Mouse (Mus musculus): Measurements from ENCODE around the gene Eif2ak3.
"Not testable (repeated sequence)": the region's sequence is repeated elsewhere in the genome, so short reads cannot be mapped to it uniquely, and the experiment has no call there.

Gene Eif2ak3

DNA sequence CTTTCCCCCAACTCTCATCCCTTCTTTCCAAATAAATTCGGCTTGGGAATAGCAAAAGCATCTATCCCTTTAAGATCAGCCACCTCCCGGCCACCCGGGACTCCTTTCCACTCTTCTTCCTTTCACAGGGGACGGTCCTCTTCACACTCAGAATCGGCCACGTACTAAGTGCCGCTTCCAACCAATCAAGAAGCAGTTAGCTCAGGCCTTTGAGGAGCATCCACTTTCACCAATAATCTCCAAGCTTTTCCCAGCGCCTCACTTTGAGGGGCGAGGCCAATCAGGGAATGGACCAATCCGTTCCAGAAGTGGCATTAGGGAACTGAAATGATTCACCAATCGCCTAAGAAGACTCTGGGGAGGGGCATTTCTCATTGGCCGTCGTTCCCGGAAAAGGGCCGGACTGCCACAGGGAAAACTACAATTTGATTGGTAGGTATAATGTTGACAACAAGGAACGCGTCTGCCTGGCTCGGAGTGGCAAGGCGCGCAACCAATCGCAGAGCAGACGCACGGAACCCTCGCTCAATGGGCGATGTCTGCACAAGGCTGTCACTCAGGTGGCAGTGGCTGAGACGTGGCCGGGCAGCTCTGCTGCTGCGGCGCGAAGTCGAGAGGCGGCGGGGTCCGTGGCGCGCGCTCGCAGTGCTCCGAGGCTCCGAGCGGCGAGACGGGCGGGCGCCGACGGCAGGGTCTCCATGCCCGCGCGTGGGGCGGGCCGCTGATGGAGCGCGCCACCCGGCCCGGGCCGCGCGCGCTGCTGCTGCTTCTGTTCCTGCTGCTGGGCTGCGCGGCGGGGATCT lies at the start of gene Eif2ak3:
Eif2ak3 (plus strand) TSS at position 514 of the 803 bp plus-strand sequence.
- DNase-seq: peak; percentile 100

DNA sequence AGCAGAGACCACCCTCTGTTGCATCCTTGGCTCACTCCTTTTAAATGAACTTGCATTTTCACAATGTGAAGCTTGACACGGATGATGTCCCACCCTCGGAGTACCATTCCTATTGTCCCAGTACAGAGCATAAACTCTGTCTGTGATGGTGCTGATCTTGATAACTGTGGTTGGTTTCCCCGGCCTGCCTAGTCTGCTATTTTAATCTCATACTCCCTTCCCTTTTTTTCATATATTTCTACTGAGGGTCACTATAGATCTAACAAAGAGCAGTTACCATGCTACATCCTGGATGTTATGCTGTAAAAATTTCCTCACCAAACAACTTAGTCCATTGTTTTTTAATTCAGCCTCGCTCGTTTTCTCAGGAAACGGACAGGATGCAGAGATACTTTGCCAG lies 47.4 kb upstream of the Eif2ak3 start:
- DNase-seq: no peak

- peak; percentile 61 for DNase-seq
Observed at GRCm38 (mm10) chr6:70797581-70798251, 46.6 kb upstream of the Eif2ak3 start.

- DNase-seq: peak; percentile 70
Observed at GRCm38 (mm10) chr6:70804632-70805031, 39.7 kb upstream of the Eif2ak3 start.

DNA sequence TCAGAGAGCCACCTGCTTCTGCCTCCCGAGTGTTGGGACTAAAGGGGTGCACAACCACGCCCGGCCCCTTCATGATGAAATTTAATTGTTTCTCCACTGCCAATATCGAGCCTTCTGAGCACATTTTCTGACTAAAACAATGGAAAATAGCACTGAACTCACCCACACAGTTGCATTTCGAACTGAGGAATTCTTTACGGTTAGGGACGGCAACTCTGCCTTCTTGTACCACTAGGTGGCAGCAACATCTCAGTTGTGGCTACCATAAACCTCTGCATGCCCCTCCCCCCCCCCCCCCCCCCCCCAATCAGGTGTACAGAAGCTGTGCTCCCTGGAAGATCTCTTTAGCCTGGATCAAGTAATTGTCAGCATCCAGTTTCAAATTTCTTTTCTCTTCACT lies 39.0 kb upstream of the Eif2ak3 start:
- peak; percentile 84 for DNase-seq

GRCm38 (mm10) chr6:70805820-70806513 lies 38.3 kb upstream of the Eif2ak3 start:
- peak; percentile 79 for DNase-seq

GRCm38 (mm10) chr6:70806514-70806912 lies 37.8 kb upstream of the Eif2ak3 start:
- no peak for DNase-seq

GRCm38 (mm10) chr6:70810524-70810923 lies 33.8 kb upstream of the Eif2ak3 start:
- no peak for DNase-seq

DNA sequence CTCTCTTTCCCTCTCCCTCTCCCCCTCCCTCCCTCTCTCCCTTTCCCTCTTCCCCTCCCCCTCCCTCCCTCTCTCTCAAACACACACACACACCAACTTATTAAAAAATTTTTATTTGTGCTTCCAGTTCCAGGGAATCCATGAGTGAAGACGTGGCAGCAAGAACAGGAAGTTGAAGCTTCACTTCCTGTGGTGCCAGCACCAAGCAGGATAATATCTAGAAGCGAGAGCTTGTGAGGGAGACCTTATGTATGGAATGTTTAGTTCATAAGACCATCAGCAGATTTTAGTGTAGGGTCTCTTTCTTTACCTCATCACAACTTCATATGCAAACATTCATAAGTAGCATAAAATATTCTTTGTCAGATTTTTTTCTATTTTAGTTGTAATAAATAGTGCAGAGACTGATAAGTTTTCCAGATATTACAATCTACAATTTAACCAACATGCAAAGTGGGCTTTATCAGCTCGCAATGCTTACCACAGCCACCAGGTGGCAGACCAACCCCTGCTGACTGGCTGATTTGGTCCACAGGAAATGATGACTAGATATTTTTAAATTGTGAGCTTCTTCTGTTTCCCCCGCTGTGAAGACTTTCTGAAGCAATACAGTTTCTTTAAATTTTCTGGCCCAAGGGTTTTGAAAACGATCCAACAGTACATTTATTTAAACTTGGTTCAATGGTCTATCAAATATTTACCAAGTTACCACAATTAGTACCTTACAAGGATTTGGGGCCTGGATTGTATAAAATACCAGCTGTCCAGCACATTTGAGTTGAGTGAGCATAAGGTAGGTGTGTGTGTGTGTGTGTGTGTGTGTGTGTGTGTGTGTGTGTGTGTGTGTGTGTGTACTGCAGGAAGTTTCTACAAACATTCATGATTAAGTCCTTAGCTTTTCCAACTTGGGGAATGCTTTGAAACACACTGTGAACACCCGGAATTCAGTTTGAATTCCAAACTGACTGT lies 32.5 kb upstream of the Eif2ak3 start:
- peak; percentile 85 for DNase-seq

GRCm38 (mm10) chr6:70812526-70812895 lies 31.8 kb upstream of the Eif2ak3 start:
- no peak for DNase-seq

DNA sequence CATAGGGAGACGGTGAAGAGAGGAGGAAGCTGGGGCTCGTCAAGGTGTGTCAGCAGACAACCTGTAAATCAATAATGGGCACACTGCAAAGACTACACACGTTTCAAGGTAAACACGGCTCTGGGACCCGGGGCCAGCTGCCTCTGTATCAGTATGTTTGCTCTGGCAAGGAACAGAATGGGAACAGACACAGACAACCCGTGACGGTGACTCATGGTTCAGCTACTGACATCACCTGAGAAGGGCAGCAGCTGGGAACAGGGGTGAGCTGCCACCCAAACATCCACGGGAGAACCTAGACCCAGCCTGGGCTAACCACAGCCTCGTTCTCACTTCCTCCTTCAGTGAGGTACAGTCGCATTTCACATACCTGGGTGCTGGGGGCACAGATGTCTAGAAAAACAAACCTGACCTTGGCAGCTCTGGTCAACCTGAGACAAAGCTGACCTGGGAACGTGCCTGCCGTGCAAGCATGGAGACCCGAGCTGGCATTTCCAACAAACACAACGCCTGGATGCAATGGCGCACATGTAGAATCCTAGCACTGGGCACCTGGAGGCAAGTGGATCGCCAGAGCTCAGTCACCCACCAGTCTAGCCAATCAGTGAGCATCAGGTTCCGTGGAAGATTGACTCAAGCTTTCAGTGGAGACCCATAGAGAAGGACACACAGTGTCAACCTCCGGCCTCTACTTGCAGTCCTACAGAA lies 30.2 kb upstream of the Eif2ak3 start:
- DNase-seq: no peak

DNA sequence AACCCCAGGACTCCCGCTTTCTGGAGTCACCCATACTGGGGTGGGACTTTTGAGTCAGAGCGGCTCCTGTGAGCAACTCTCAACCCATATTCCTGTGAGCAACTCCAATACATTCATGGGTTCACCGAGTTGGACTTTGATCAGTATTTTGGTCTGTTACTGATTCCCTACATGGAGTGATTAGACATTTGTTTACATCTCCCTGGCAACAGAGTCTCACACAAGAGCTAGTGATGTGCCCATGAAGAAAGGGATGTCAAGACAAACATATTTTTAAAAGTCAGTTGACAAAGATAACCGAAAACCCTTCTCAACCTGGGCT lies 29.7 kb upstream of the Eif2ak3 start:
- DNase-seq: no peak

DNA sequence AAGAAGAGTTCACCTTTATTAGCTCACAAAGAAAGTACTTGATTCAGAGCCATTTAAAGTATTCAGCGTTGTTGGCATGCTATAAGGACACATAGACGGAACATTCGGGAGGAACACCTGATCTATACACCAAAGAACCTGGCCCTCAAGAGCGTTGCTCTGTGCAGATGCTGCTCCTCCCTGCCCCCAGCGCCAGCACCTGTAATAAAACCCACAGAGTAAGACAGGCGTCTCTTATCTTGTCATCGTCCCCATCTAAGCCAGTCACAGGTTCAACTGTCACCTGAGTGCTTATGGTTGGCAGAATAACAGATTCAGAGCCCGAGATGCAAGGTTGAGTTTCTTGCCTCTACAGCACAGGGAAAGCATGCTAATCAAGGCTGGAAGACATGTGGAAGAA lies 28.8 kb upstream of the Eif2ak3 start:
- no peak for DNase-seq

- DNase-seq: no peak
Observed at GRCm38 (mm10) chr6:70821566-70821965, 22.7 kb upstream of the Eif2ak3 start.

DNA sequence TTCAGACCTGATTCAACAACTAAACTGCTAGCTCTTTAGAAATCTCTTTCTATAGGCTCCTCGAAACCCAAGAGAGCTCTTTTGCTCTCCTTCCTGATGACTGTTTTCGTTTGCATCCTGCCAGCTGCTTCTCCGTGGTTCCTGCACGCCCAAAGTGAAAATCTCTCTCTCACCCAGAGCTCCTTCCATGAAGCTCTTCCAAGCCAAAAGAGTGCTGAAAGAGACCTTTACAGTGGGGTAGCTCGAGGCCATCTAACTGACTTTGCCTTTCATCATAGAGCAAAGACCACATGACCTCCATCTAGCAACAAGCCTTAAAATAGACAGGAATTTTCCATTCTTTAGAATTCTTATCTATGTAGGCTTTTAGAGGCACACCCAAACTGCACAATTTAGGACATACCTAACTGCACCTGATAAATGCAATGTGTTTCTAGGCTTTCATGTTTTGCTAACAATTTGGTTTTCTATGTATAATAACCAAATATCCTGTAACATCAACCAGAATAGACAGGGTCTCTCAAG lies 21.9 kb upstream of the Eif2ak3 start:
- DNase-seq: no peak

- DNase-seq: not testable (repeated sequence)
Observed at GRCm38 (mm10) chr6:70823277-70823676, 21.0 kb upstream of the Eif2ak3 start.

DNA sequence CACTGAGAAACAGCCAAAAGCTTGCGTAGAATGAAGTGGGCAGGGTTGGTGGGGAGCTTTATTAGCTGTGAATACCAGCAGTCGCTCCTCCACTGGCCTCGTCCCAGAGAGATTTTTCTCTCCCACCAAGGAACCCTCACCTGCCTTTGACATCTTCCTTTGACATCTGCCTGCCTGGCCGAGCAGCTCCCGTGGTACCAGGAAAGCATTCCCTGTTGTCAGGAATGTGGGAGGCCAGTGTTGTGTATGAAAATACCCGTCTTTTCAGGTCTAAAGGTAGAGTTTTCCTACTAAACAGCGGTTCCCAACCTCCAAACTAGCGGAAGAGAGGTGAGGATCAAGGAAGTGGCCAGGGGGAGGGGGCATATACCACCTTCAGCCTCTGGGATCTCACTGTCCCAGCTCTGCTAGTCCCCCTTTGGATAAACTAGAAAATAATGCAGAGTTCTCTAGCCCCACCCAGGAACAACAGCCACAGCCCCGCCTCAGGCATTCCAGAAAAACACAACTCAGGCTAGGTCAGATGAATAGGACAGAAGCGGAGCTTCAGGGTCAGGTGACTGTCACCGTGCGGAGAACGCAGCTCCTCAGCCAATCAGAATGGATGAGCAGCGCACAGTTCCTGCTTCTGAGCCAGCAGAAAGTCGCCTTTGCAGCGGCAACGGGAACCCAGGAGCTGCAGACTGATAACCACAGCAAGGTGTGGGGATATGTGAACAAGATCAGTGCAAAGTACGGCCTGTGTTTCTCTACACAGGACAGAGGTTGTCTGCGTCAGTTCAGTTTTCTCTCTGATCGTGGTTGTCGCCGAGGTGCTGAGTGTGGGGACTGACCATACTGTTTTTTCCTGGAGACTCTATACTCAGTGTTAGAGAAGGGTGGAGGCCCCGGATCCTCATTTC lies 20.0 kb upstream of the Eif2ak3 start:
- DNase-seq: peak; percentile 85

DNA sequence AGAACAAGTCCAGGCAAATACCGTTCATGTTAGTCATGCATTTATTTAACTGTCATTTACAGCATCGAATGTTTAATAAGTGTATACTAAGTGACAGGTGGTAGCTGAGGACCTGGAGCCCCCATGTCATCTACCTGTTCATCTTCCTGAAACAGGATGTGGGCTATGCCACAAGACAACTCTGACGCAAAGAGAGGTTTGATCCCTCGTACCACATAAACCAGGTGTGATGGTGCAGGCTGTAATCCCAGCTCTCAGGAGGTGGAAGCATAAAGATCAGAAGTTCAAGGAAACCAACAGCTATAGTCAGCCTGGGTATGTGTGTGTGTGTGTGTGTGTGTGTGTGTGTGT lies 19.4 kb upstream of the Eif2ak3 start:
- no peak for DNase-seq

DNA sequence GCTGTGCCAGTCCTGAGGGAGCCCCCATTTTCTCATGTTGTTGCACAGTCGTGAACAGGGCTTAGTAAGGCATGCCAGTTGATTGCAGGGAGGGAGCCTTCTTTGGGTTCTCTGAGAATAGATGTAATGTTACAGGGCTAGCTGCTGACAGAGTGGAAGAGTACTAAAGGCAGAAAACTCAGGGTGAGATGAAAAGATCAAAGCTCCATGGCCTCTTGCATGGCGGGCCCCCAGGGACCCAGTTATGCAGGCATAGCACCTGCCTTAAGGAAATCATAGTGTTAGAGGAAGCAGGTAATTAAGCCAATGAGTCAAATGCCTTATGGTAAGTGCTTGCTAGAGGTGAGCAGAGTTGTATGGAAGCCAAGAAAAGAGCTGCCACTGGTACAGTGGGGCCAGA lies 14.9 kb upstream of the Eif2ak3 start:
- DNase-seq: no peak

GRCm38 (mm10) chr6:70830552-70830951 lies 13.8 kb upstream of the Eif2ak3 start:
- DNase-seq: no peak

Data from cerebellum, adult 9-10 months (tissue).